Mouse (Mus musculus) mouse embryonic stem cell (cell line): ENCODE measurements around the gene Wwc1.
"Not testable (repeated sequence)": the region's sequence is repeated elsewhere in the genome, so short reads cannot be mapped to it uniquely, and the experiment has no call there.

ENCODE experiments used
- in situ Hi-C, 2 experiments: fragments of 300-500 bp; cut with MboI; formaldehyde crosslinking; loops; 1 replicate in 1 of 2; 3 replicates in 1 of 2; pipeline ENCODE4 v1.14.3; 2019 to 2020; ENCODE audit warnings: low sequenced_read_pairs in 2 of 2, low pct_unique_long_range_greater_than_20kb in 1 of 2, mixed read lengths in 1 of 2; ENCODE audit not compliant: unreplicated experiment in 1 of 2

Wwc1 gene

GRCm38 (mm10) chr11:35856359-35857040, 123.8 kb downstream of the Wwc1 start:
- in situ Hi-C loops: no loop called here

DNA sequence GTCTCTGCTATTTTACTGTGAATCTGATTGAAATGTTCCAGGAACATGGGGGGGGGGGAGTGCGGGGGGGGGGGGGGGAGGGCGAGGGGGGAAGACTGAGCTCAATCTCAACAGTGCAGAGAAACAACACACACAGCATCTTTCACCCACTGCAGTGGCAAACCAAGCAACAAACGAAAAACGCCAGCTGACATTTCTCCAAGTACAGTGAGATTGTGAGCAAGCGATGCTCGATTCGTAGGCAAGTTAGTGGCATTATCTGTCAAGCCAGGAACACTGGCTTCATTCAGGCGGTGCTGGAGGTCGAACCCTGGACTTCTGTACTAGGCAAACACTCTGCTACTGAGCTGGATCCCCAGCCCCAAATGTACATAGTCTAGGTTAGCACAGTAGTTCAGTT, 124.8 kb downstream of the Wwc1 start:
- in situ Hi-C loops: no loop called here

DNA sequence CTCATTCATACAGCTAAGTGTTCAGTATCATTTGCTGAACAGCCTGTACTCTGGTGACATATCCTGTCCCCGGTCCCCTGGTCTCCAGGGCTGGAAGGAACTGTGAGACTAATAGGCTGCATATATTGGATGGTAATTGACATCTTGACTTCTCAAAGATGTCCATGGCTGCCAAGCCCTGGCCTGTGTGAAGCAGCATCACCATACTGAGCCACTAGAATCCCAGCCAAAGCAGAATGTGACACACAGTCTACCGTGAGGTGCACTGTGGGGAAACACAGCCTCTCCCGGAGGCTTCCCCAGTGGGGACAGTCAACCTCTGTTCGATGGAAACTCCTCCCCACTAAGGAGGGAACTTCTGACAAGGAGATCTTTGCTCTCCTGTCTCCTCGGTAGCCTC, 125.4 kb downstream of the Wwc1 start:
- in situ Hi-C loops: no loop called here

DNA sequence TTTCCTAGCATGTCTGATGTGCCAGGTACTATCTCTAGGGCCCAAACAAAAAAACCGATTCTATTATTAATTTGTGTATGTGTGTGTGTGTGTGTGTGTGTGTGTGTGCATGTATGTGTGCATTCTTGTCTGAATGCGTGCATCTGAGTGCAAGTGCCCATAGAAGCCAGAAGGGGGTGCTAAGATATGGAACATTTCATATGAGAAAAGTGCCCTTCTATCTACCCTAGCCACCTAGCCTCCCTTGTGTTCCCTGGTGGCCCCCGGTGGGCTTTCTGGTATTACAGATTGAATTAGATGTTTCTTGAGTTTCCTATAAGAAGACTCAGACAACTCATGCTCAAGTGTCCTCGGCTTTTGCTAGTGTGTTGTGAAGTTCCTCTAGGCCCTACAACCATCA, 126.7 kb downstream of the Wwc1 start:
- in situ Hi-C loops: no loop called here

- in situ Hi-C loops: no loop called here
These were observed 127.6 kb downstream of the Wwc1 start for GRCm38 (mm10) chr11:35852731-35853130.

- in situ Hi-C loops: no loop called here
These were observed 136.0 kb downstream of the Wwc1 start for GRCm38 (mm10) chr11:35844299-35844698.

GRCm38 (mm10) chr11:35842560-35842959, 137.8 kb downstream of the Wwc1 start:
- in situ Hi-C loops: not testable (repeated sequence)

GRCm38 (mm10) chr11:35841738-35842325, 138.5 kb downstream of the Wwc1 start:
- in situ Hi-C loops: no loop called here

DNA sequence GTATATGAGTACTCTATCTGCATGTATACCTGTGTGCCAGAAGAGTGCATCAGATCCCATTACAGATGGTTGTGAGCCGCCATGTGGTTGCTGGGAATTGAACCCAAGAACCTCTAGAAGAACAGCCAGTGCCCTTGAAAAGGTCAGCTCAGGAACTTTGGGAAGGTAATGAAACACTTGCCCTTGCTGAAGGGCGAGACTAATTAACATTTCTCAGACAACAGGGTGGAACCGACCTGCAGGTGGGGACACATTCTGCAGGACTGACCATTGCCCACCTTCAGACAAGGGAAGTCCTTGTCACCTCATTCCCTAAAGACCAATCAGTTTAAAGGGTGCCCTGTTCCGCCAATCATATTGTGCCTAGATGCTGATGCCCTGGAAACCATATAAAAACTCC, 139.5 kb downstream of the Wwc1 start:
- in situ Hi-C loops: not testable (repeated sequence)

DNA sequence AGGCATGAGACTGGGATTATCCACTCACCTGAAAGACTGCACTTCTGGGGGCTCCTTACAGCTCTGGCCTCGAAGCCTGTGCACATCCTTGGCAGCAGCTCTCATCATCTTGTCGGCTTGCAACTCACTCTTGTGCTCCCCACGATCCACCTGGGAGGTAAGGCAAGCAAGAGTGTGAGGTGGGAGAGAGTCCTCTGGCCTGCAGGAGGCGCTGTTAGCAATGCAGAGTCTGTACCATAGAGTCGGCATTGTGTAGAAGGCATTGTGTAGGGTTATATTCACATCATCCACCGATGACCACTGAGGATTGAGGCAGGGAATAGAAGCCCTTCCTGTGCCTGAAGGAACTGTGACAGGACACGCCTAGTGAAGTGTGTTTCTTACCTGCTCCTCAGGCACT, 140.0 kb downstream of the Wwc1 start:
- in situ Hi-C loops: no loop called here

GRCm38 (mm10) chr11:35838345-35839338, 141.7 kb downstream of the Wwc1 start:
- in situ Hi-C loops: no loop called here

GRCm38 (mm10) chr11:35837156-35838126, 142.9 kb downstream of the Wwc1 start:
- in situ Hi-C loops: no loop called here

- in situ Hi-C loops: loop anchor here in 1 of 2 experiments (5.0 kb wide), 1 partner anchor 57 kb away; no protein-coding TSS in a partner anchor
These were observed 146.1 kb downstream of the Wwc1 start, which contains the start of gene Rars for GRCm38 (mm10) chr11:35834022-35834760. Rars (minus strand) TSS chr11:35834506.

- in situ Hi-C loops: loop anchor here in 1 of 2 experiments (5.0 kb wide), 1 partner anchor 56 kb away; no protein-coding TSS in a partner anchor
These were observed 147.1 kb downstream of the Wwc1 start for GRCm38 (mm10) chr11:35833270-35833669.

GRCm38 (mm10) chr11:35832139-35832538, 148.2 kb downstream of the Wwc1 start:
- in situ Hi-C loops: loop anchor here in 1 of 2 experiments (5.0 kb wide), 1 partner anchor 55 kb away; no protein-coding TSS in a partner anchor

GRCm38 (mm10) chr11:35827714-35828113, 152.6 kb downstream of the Wwc1 start:
- in situ Hi-C loops: no loop called here

DNA sequence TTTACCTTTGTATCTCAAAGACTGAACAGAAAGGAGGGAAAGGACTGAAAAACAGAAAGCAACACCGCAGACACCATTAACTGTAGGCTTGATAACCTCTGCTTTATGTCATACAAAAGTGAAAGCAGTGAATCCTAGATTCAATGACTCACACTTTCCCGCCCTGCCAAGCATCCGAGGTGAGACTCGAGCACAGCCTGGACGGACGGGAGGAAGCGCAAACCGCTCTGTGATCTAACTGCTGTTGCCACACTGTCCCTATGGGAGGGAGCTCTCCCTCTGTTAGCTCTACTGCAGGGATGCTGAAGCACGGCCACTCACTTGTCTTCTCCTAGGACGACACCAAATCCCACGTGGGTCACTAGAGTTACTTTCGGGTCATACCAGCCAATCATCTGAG, 164.0 kb downstream of the Wwc1 start:
- in situ Hi-C loops: no loop called here
